Mouse (Mus musculus): ENCODE data around the gene Zfp362.

- no peak for TF ChIP-seq POLR2A (IDR thresholded peaks at IDR 0.05; ENCODE audit: borderline replicate concordance, low read depth, low read length)
- no peak for TF ChIP-seq CTCF (IDR thresholded peaks at IDR 0.05; ENCODE audit: low read depth, low read length)
Observed at GRCm38 (mm10) chr4:128782037-128782436, 23.8 kb downstream of the Zfp362 start.

Data from bone marrow macrophage, adult 2 months (primary cell).